Mouse (Mus musculus) spleen, adult 18-20 months (tissue): ENCODE measurements around the gene Idh3a.
"Not testable (repeated sequence)": the region's sequence is repeated elsewhere in the genome, so short reads cannot be mapped to it uniquely, and the experiment has no call there.

Experiments
- DNase-seq, 2 experiments: peaks; one replicate each; pipeline ENCODE4 v3.0.0; 2022; ENCODE audit warnings: mixed read lengths in 2 of 2

The Idh3a gene

DNA sequence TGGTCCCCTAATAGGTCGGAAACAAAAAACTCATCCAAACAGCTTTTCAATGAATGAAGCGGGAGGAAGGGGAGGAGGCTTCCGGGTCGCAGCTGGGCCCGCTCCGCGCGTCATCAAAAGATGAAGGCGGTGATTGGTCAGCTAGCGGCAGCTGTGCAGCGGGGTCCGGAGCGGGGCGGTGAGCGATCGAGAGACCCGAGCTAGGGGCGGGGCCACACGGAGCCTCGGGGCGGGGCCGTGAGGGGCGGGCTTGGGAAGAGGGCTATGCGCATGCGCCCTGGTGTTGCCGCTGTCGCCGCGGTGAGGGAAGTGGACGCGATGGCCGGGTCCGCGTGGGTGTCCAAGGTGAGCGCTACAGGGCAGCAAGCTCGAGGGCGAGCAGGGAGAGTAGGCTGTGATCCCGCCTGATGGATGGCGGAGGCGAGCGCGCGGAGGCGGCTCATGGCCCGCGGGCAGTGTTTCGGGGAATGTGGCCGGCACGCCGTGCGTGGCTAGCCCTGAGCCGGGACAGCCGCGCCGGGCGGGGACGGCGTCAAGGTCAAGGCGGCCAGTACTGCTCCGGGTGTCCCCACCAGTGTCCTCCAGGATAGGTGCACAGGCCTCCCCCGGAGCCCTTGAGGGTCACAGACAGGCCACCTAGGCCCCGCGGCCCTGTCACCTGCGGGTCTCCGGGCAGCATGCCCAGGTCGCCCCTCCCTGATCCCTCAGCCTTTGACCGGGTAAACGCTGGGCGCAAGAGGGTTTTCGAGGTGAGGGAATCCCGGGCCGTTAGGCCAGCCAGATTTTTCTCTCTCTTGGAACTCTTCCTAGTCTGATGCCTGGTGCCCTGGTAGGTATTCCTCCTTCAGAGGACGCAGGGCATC, at the start of gene Idh3a:
Gene Idh3a, plus strand, starts transcription at position 136 of the 863 bp plus-strand sequence.
- DNase-seq, result peak; percentile 99 to 100

DNA sequence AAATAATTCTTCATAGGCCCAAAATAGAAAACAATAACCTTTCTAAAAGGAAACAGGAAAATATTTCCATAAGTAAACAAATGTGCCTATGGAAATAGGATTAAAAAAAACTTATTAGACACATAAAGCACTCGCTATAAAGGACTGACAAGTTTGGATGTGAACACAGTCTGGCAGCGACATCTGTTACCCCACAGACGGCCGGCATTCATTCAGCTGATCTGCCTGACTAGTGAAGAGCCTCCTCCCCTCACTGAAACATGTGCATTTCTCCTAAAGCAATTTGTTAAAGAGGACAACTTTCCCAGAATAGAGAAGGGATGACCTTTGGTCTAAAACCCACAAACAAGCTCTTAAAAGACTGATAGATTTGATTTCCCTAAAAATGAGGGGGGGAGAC, 49.1 kb upstream of the Idh3a start:
- no peak for DNase-seq

DNA sequence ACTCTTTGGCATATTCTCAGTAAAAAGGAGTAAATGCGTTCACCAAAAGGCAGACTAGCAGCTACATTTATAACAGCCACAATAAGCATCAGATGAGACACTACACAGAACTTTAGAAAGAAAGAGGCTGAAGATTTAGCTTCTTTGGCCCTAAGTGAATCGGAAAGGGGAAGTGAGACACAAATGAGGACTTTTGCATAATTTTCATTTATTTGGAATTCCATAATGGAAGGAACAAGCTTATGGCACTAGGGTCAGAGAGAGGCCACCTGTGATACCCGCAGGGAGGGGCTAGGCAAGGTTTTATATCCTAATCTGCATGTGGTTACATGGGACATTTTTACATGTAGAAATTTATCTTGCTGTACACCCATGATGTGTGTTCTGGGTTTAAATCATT, 48.7 kb upstream of the Idh3a start:
- no peak for DNase-seq

DNA sequence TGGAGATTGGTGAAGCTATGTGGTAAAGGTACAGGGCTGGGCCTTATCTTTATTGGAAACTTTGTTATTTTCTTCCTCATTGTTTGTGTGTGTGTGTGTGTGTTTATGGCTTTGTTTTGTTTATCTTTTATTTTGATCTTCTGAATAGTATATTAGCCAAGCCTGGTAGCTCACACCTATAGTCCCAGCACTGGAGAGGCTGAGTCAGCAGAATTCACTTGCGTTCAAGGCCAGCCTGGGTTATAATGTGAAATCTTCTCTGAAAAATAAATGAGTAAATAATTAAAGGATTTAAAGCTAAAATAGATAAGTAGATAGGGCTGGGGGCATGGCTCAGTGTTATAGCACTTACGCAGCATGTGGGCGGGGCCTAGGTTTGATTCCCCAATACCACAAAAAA, 47.9 kb upstream of the Idh3a start:
- DNase-seq, result no peak

DNA sequence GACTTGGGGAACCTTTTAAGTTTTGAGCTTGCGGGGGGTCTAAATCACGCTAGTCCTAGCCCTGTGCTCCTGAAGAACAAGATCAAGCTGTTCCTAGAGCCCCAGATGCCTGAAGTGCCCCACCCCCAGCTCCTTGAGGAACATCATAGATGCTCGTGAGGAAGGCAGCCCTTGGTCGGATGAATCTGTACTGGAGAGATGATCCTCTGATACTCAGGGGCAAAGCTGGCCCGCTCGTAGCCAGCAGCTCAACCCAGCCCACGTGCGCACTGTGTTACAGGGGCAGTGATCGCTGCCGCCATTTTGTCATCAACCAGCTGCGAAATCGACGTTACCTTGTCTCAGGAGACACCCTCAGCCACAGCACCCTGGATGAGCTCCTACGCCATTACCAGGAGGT, 47.5 kb upstream of the Idh3a start, which contains the start of gene Sh2d7:
Gene Sh2d7, plus strand, starts transcription at position 301 of the 400 bp plus-strand sequence.
- DNase-seq, result no peak

DNA sequence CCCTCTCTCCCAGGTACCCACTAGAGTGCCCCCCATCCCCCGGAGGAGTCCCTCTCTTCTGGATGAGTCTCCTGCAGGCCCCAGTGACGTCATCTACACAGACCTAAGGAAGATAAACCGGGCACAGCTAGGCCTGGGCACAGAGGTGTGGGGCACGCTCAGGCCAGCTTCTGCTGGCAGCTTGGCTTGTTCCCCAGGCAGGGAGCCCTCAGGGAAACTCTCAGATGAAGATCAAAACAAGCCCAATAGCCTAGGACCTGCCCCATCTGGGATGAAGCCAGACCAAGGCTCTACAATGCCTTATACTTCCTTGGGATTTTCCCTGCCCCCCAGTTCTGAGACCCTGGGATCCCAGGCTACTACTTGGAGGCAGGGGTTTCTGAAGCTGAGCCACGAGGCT, 45.3 kb upstream of the Idh3a start:
- DNase-seq, result no peak

DNA sequence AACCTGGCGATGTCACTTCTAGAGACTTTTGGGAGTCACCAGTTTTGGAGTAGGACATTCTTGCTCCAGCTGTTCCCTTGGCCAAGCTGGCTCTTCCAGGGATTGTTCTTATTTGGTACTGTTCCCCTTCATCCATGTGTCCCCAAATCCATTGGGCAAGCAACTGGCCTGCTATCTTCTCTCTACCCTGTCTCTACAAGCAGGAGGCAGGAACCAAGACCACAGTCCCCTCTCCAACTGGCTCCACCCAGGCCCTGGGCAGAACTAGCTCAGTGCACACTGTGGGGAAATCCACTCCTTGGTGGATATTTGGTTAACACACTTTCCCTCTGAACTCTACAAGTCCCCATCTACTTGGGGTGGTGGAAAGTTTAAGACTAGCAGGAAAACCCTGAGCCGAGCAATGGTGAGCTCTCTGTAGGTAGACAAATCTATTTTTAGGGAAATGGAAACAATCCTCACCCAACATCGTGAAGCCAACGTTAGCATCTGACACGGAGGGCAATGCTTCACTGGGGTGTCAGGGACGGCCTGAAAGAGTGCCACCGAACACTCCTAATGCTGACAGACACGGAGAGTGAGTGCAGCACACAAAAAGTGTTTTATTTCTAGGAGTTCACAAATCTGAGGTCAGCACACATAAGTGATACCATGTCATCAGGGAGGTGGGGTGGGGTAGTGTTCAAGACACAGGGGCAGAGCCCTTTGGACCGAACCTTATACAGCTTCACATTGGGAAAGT, 41.8 kb upstream of the Idh3a start:
- DNase-seq, result no peak

DNA sequence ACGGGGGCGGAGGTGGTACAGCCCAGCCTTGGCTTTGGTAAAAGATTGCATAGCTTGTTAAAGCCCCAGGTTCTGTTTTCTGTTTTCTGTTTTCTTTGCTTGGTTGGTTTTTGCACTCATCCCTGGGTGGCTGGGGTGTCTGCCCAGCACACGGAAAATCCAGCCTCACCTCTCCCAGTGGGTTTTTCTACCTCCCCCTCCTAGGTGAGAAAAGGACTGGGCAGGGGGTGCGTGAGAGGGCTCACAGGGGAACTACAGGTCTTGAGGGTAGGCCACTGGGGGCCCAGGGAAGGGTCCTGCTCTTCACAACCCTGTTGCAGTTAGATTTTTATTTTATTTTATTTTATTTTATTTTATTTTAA, 41.2 kb upstream of the Idh3a start:
- DNase-seq, result no peak

DNA sequence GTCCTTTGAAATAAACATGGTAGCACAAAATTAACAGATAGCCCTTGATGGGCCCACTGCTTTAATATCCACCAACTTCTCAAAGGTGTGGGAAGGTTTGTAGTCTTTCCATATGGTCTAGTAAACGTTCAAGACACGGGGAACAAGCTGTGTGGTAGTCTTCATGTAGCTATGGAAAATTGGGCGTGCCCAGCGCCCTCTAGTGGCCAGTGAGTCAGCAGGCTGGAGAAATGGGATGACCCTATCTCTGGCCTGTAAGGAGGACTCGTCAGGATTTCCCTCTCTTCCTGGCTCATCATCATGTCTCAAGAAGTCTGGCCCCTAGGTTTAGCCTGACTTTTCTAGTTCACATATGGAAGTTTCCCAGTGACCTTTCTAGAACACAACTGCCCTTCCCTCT, 38.6 kb upstream of the Idh3a start:
- DNase-seq, result peak in 1 of 2 experiments; percentile 59

DNA sequence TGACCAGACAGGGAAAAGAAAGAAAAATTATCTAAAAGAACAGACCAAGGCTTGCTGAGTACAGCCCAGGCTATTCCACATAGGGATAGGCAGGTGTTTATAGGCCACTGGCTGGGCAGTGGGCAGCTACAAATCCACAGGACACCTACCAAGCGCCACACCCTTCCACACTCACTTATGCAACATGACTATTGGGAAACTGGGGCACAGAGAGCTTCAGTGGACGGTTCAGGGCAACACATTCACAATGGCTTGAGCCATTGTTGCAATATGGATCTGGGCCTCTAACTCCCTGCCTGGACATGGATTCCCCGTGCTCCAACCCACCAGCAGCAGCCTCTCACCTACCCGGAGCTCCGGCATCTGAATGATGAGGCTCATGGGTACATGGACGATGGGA, 36.7 kb upstream of the Idh3a start:
- DNase-seq, result no peak

DNA sequence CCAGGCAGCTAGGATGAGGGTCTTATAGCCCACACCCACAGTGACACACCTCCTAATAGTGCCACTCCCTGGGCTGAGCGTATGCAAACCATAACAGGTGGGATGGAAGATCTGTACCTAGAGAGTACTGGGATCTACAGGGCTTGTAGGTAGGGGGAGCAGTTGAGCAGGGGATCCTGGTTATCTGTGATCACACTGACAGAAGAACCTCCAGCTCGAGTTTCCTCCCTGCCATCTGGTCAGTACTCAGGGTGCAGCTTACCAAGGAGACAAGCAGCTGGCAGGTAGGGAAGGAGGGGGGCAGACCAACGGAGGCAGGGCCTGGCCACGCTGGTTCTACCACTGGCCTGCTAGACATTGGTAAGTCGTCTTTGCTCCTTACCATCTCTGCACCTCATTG, 33.7 kb upstream of the Idh3a start:
- DNase-seq, result no peak

DNA sequence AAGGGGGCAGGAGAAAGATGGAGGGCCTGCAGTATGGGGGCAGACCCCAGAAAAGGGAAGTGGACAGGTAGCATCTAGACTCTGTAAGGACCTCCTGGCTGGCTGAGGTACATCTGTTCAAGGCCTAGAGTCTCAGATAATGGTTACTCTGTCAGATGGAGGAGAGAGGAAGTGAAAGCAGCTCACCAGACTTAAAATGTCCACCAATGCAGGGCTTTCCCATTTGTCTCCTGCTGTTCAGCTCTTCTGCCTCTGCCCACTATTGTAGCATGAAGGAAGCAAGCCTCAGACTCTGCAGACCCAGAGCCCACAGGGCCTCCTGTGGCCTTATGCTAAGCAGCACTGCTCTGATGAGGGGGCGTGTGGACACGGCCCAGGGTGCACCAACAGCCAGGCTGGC, 31.1 kb upstream of the Idh3a start:
- peak in 1 of 2 experiments; percentile 20 for DNase-seq

DNA sequence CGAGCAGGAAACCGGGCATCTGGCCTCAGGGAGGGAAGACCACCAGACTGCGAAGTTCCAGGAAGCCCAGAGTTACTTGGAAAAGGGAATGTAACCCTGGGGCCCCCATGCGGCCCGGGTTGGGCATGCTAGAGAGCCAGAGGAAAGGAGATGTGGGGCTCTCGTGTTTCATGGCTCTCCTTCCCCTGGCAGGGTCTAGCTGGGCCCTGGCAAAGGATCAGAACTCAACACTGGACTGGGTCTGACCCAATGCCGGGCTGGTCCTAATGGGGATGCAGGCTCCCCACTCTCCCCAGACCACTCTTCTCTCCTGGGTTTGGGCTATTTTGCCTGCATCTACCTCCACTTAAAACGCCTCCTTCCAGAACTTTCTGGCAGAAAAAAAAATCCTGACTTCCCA, 27.4 kb upstream of the Idh3a start:
- DNase-seq, result no peak

DNA sequence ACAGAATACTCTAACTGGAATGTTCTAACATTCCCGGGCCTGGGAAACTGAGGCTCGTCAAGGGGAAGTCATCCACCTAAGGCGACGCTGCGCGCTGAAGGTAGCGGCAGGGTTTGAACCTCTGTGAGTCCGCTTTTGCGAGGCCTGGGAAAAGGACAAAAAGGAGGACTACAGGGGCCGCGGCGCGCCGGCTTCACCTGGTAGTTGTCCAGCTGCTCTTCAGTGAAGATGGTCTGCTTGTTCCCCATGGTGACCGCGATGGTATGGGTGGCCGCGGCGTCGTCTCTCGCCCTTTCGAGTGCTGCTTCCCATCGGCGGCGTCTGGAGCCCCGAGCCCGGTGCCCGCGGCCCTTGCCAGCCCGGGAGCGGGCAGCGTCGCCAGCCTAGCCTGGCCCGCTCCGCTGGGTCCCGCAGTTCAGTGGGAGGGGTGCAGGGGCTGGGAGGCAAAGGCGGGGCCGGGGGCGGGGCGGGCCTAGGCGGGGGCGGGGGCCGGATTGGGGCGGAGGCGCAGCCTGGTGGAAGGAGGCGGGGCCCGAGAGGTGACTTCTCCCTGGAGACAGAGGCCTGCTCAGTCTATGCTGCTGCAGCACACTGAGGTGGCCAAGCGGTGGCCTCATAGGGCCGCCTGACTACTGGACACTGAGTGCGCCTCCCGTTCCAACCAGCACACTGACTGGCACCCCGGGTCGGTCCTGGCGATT, 26.2 kb upstream of the Idh3a start, which contains the start of gene Cib2:
Gene Cib2, minus strand, starts transcription at position 448 of the 701 bp plus-strand sequence.
- peak; percentile 71 to 75 for DNase-seq

DNA sequence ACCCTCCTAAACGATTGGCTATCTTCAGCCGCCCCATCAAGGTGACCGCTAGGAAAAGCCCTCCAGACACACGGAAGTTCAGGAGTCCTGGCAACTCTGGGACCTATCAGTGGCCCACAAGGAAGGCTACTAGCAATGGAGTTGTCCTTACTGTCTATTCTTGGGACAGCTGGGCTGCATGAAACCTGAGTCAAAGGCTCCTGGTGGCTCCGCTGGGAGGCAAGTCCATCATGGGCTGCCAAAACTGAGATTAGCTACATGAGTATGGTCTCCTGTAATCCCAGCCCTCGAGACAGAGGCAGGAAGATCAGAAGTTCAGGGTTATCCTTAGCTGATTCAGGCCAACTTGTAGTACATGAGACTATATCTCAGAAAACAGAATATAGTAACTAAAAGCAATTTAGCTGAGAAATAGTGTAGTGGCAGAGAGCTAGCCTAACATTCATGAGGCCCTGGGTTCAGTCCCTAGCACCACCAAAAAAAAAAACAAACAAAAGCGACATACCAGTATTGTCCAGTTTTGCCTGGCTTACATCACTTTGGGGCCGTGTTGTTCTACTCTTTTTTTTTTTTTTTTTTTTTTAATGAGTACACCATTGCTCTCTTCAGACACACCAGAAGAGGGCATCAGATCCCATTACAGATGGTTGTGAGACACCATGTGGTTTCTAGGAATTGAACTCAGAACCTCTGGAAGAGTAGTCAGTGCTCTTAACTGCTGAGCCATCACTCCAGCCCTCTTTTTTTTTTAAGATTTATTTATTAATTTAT, 25.1 kb upstream of the Idh3a start:
- no peak for DNase-seq

DNA sequence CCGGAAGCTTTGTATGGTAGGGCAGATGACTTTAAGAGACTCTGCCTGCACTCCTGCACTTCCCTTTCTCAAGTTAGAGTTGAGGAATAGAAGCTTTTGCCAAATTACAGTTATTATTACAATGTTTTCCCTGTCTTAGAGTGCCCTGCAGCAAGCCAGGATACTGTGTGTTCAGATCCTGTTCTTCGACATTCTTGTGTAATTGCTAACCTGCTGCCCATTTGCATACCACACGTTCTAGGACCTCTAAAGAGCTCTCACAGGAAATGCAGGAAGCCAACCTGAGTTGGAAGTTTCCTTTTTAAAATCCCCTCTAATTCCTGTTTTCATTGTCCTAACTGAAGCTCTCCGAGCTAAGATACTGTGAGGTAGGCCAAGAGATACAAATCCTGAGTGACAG, 19.2 kb upstream of the Idh3a start:
- no peak for DNase-seq

DNA sequence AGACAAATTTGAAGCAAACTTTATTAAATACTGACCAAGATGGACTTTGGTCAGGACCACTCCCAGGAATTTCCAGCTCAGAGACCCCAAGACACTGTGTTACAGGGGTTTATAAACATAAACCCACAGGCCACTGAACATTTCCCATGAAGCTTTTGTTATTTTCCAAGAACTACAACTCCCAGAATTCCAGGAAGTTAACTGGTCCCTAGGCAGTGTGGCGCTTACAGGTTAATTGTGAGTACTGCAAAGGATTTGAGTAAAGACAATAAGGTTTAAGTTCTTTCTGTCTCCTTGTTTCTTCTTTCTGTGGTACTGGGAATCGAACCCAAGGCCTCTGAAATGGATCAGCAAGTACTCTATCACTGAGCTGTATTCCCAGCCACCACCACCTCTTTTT, 17.4 kb upstream of the Idh3a start:
- DNase-seq, result no peak

DNA sequence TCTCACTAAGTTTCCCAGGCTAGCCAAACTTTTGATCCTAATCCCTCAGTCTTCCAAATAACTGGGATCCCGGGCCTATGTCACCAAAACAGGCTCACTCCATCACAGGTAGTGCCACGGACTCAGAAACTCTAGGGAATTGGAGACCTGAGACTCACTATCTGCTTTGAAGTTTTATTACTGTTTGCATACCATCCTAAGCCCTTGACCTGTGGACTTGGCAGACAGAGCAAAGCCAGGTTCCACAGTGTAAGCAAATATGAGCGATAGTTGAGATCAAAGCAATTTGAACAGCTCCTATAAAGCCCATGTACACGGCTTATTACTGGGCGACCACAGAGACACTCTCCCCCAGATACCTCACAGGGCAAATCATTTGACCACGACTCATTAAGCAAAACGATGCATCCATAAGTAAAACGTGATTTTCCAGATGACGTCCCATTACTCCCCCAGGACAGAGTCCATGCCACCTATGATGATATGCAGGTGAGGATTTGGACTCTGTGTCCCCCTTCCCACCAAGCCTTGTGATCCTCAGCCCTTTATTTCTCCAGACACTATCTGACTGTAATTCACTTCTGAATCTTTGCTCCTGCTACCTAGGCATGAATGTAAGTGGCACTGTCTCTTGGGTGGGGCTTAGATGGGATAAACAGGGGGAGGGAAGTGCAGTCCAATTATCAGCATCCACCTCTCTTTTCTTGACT, 14.8 kb upstream of the Idh3a start:
- DNase-seq, result no peak

DNA sequence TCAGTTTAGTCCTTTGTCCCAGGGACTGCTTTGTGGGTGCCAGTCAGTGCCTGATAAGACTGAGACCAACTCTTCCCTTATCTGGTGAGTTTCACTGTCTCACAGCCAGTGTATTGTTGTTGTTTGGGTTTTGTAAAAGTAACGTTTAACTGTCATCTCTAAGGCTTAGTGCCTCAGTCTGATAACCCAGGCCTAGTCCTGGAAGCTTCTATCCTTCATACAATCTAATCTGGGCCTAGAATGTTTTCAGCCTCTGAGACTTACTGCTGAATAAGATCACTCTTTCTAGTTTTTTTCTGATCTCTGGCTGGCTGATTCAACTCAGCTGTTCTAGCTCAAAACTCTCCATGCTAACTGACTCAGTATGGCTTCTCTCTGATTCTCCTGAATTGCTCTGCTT, 2.4 kb upstream of the Idh3a start:
- no peak for DNase-seq

DNA sequence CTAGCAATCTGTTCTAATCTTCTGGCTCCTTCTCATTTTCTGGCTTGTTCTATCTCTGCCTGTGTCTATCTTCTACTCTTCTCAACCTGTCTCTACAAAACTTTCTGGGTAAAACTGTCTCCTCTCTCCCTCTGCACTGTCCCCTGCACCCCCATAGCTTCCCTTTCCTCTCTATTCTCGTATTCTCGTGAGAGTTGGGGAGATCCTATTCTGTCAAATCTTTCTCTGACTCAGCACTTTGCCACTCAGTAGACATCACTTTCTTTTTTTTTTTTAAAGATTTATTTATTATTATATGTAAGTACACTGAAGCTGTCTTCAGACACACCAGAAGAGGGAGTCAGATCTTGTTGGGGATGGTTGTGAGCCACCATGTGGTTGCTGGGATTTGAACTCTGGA, 2.0 kb upstream of the Idh3a start:
- not testable (repeated sequence) for DNase-seq

DNA sequence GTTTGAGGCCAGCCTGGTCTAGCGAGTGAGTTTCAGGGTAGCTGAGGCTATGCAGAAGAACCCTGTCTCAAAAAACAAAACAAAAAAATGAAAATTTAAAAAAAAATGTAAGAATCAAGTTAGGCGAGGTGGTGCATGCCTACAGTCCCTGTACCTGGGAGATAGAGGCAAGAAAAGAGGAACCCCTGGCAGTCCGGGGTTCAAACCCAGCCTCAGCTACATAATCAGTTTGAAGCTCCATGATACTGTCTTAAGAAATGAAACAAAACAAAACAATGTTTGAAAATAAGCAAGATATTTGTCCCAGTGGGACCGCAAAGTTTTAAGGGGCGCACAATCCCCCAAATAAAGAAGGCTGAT, 315 bp upstream of the Idh3a start:
- no peak for DNase-seq

DNA sequence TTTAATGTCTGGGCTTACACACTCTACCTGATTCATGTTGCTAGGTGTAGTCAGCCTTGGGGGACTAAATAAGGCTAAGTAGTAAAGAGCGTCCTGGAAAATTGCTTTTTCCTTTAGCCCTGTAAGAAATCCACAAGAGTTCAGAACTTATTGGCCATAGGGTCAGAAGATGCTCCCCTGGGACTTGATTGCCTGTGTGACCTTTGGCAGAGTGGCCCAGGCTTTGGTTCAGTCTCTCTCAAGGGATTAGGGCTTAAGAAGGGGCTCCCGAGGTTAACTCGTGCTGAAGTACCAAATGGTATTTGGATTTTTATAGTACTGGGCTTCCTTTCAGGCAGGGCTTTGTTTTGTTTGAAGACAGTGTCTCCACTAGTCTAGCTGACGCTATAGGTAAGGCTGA, 1.7 kb downstream of the Idh3a start:
- no peak for DNase-seq
